Mouse (Mus musculus): Measurements from ENCODE around the gene Map3k9.

GRCm38 (mm10) chr12:81774186-81774585, 6.8 kb downstream of the Map3k9 start:
- TF ChIP-seq ZNF384 (IDR thresholded peaks at IDR 0.05; ENCODE audit: low read depth, low read length) (no peak), CHD2 (IDR thresholded peaks at IDR 0.05; ENCODE audit: low read depth, low read length) (no peak), HCFC1 (IDR thresholded peaks at IDR 0.05; ENCODE audit: borderline replicate concordance, insufficient read depth, low read length) (no peak), ZC3H11A (IDR thresholded peaks at IDR 0.05; ENCODE audit: borderline replicate concordance, low read depth, low read length) (no peak)

All from ES-E14 (cell line).